Mouse (Mus musculus): Measurements from ENCODE around the gene C3.

The C3 gene

GRCm38 (mm10) chr17:57166800-57167791 lies 60.8 kb downstream of the C3 start:
- DNase-seq (ENCODE audit: low spot score in 2 of 2) = peak; percentile 78 to 94

Measured in spleen, postnatal 4 days (tissue).